Mouse (Mus musculus) lung, embryonic 16.5 days (tissue): ENCODE measurements at regions not wholly inside any gene's neighbourhood (a gene's known extent, or its start where the extent isn't known, plus 50 kb on each side); places are given as distances from the start of the nearest gene placed in this dataset.
A peak's percentile ranks its signal among the peaks of the same experiment; 100 is the strongest.

Experiments used
- ATAC-seq: fragments of 200-750 bp; cut with Nextera tagmentation; 2 replicates; pipeline ENCODE4 v1.8.0; 2017; ENCODE audit warnings: low read depth, mild to moderate bottlenecking, moderate library complexity
- H3K27ac ChIP-seq: fragments of 300-500 bp; sonication (generic); 2 replicates; pipeline ENCODE4 v1.5.1; 2014; ENCODE audit warnings: mild to moderate bottlenecking, control low read depth, low read length
- H3K27me3 ChIP-seq: fragments of 300-500 bp; sonication (generic); 2 replicates; pipeline ENCODE4 v1.6.1; 2014; ENCODE audit warnings: low read depth, low read length, mixed read lengths; ENCODE audit not compliant: control insufficient read depth, insufficient read depth
- H3K36me3 ChIP-seq: fragments of 300-500 bp; sonication (generic); 2 replicates; pipeline ENCODE4 v1.6.1; 2014; ENCODE audit warnings: low read length; ENCODE audit not compliant: control insufficient read depth, insufficient read depth
- H3K4me1 ChIP-seq: fragments of 300-500 bp; sonication (generic); replicated peaks from 2 replicates; pipeline ENCODE4 v1.6.1; 2014; ENCODE audit warnings: low read length, mixed read lengths; ENCODE audit not compliant: control insufficient read depth, insufficient read depth
- H3K4me2 ChIP-seq: fragments of 300-500 bp; sonication (generic); 2 replicates; pipeline ENCODE4 v1.6.1; 2014; ENCODE audit warnings: low read depth, low read length, control low read depth
- H3K4me3 ChIP-seq: fragments of 300-500 bp; sonication (generic); 2 replicates; pipeline ENCODE4 v1.5.1; 2014; ENCODE audit warnings: mild to moderate bottlenecking, low read length, control low read depth
- H3K9ac ChIP-seq: fragments of 300-500 bp; sonication (generic); 2 replicates; pipeline ENCODE4 v1.6.1; 2014; ENCODE audit warnings: low read length, control low read depth
- H3K9me3 ChIP-seq: fragments of 300-500 bp; sonication (generic); 2 replicates; pipeline ENCODE4 v1.6.1; 2016; ENCODE audit warnings: low read length; ENCODE audit not compliant: control insufficient read depth
- WGBS: fragments of 180-500 bp; shearing (Covaris S2); extraction: QIAGEN DNeasy Blood & Tissue Kit; methylation state at CpG from one replicate; pipeline ENCODE4 v1.1.7; 2014; 5-methylcytosine and 5-hydroxymethylcytosine counted together

DNA sequence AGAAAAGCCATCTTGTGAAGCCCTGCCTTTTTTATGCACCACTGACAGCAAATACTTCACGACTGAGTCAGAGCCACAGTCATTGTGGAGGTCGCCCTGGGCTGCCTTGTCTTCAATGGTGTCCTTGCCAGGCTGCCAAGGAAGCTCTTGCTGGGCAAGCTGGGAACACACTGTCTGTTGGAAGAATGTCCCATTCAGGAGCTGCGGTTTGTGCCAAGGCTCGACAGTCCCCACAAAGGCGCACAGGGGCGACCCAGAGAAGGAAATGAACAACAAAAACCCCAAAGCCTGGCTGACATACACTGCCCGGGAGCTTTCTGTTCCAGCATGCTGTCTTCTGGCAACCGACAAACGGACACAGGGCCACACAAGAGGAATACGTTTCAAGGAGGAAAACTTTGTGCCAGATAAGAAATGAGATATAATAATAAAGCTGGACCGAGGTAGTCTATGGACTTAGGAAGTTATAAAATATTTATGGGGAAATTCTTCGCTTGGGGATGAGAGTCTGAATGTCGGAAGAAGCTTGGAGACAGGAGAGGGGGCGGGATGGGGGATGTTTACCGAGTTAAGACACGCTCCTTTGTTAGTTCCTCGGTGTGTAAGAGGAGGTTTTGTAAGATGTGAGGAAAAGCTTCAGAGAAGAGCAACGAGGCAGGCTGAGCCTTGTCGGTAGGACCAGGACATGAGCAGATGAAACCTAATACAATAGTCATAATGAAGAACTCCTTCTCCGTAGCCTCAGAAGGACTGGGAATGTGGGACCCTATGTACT is 261.5 kb downstream of the Fzd1 start:
- Histone ChIP-seq H3K9me3 (no peaks in the 10 kb centered on the region), H3K27ac (peak overlapping the region; percentile 61), H3K36me3 (no peaks in the 10 kb centered on the region), H3K4me1 (peaks cover 35% of the 10 kb centered on the region), H3K27me3 (no peaks in the 10 kb centered on the region), H3K9ac (peak overlapping the region; percentile 44), H3K4me2 (peak overlapping the region; percentile 55), H3K4me3 (peak overlapping the region; percentile 19; the same call in 1 of the 2 replicates)
- ATAC-seq: peak; percentile 62
- 7% methylated on average over 20 of the region's 20 CpGs for WGBS

- Histone ChIP-seq H3K4me3 (no peak overlapping the region), H3K27me3 (no peaks in the 10 kb centered on the region), H3K36me3 (no peaks in the 10 kb centered on the region), H3K4me2 (no peak overlapping the region), H3K9ac (no peak overlapping the region), H3K27ac (no peak overlapping the region), H3K9me3 (no peaks in the 10 kb centered on the region), H3K4me1 (peaks cover 35% of the 10 kb centered on the region)
- ATAC-seq: no peak
- 75% methylated on average over 6 of the region's 6 CpGs for WGBS
Observed at GRCm38 (mm10) chr5:4495482-4495881, 262.4 kb downstream of the Fzd1 start.

DNA sequence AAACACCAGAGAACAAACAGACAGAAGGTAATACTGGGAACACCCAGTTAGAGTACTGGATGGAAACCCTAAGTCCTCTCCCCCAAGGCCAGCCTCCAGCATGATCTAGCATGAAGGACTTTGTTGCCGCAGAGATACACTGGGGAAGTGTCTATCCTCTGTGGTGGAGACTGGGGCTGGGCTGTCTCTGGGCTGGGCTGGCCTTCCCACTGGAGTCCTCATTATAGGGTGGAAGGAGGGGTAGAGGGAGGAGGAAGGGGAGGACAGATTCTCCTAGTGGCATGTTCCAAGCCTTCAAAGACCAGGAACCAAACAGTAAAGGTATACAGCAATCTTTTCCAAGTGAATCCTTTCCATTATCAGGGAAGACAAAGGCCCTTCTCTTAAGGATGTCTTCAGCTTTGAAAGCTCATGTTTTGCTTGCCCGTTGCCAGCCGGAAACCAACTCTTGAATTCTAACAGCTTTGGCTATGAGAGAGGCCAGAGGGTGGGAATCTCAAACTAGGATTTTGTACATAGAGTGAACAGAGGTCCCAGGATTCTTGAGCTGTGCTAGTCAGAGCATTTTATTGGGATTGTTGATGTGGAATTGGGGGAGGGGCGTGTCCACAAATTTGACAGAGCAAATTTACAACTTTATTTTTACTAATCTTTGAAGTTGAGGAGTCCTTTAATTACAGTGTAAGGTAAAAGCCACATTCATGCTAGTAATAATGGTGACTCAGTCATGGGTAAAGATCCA is 271.3 kb downstream of the Fzd1 start:
- Histone ChIP-seq H3K27ac (no peak overlapping the region), H3K36me3 (no peaks in the 10 kb centered on the region), H3K27me3 (no peaks in the 10 kb centered on the region), H3K4me1 (peaks cover 6% of the 10 kb centered on the region), H3K9me3 (no peaks in the 10 kb centered on the region), H3K4me3 (no peak overlapping the region), H3K9ac (no peak overlapping the region), H3K4me2 (no peak overlapping the region)
- peak; percentile 47; the same call in 1 of the 2 replicates for ATAC-seq
- 82% methylated on average over 4 of the region's 4 CpGs for WGBS

DNA sequence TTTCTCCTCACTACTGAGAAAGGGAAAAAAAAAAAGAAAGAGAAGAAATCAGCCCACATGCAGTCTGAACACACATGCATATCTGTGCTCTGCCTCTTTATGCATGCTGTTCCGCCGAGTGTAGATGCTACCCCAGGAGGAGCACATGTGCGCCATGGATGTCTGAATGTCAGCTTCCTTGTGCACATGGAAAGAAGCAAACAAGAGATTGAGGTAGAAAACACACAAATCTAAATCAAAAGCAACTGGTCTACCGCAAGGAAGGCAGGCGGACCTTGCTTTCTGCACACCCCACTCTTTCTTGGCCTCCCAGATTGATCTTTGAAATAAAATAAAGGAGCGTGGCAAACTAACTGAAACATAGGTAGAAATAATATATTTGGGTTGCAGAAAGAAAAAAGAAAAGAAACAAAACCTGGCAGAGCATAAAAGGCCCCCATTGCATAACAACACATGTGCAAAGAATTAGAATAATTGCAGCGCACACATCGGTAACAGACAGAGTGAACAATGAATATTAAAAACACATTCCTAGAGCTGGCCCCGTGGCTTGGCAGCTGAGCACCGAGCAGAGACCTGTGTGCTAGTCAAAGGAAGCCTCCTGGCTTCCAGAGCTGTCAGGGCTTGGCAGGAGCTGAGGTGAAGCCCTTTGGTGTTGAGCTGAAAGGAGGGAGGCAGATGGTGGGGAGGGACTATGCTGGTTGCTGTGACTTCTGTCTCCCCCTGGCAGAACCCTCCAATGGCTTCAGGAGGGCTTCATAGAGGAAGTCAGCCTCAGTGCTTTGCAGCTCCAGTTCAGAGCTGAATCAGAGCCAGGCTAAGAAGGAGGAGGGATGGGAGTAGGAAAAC is 272.1 kb downstream of the Fzd1 start:
- H3K36me3 ChIP-seq: no peaks in the 10 kb centered on the region
- no peak overlapping the region for H3K27ac ChIP-seq
- no peak overlapping the region for H3K9ac ChIP-seq
- no peaks in the 10 kb centered on the region for H3K27me3 ChIP-seq
- no peaks in the 10 kb centered on the region for H3K9me3 ChIP-seq
- H3K4me1 ChIP-seq: peaks cover 6% of the 10 kb centered on the region
- H3K4me2 ChIP-seq: no peak overlapping the region
- 57% methylated on average over 10 of the region's 10 CpGs for WGBS
- ATAC-seq: peak; percentile 67
- no peak overlapping the region for H3K4me3 ChIP-seq

DNA sequence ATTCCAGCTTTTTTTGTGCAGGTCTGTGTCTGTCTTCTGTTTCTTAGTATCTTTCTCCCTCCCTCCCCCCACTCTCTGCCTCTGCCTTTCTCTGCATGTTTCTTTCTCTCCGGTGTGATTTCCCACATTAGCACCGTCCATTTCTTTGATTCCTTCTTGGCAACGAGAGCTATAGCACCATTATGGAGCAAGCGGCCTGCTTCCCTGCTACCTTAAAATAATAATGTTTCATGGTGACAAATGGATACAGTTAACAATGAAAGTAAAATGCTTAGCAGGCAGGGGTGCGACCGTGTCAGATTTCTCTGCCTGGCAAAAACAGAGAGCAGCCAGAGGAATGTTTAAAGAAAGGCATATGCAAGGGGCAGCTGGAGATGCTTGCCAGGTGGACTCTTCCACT is 273.1 kb downstream of the Fzd1 start:
- Histone ChIP-seq H3K4me2 (no peak overlapping the region), H3K27me3 (no peaks in the 10 kb centered on the region), H3K9me3 (no peaks in the 10 kb centered on the region), H3K27ac (no peak overlapping the region), H3K9ac (0 out of 2 replicates have a peak overlapping the region, but pooled peaks have one; percentile 15), H3K4me1 (peaks cover 6% of the 10 kb centered on the region), H3K36me3 (no peaks in the 10 kb centered on the region), H3K4me3 (no peak overlapping the region)
- ATAC-seq: no peak
- 16% methylated on average over 6 of the region's 6 CpGs for WGBS

- Histone ChIP-seq H3K4me1 (peaks cover 6% of the 10 kb centered on the region), H3K9ac (no peak overlapping the region), H3K27ac (no peak overlapping the region), H3K4me2 (no peak overlapping the region), H3K4me3 (no peak overlapping the region), H3K36me3 (no peaks in the 10 kb centered on the region), H3K27me3 (no peaks in the 10 kb centered on the region), H3K9me3 (no peaks in the 10 kb centered on the region)
- WGBS: 69% methylated on average over 1 of the region's 1 CpGs
- ATAC-seq: no peak
Observed at GRCm38 (mm10) chr5:4484151-4484550, 273.7 kb downstream of the Fzd1 start.

GRCm38 (mm10) chr5:4474255-4474654 is 282.1 kb downstream of the Mterf1b start:
- no peak overlapping the region for H3K4me3 ChIP-seq
- no peak overlapping the region for H3K27ac ChIP-seq
- H3K9me3 ChIP-seq: no peaks in the 10 kb centered on the region
- H3K4me2 ChIP-seq: no peak overlapping the region
- no peaks in the 10 kb centered on the region for H3K36me3 ChIP-seq
- no peaks in the 10 kb centered on the region for H3K27me3 ChIP-seq
- no peak overlapping the region for H3K9ac ChIP-seq
- ATAC-seq: no peak
- no peaks in the 10 kb centered on the region for H3K4me1 ChIP-seq
- WGBS: 51% methylated on average over 2 of the region's 2 CpGs
